Mouse (Mus musculus) lung, postnatal 0 days (tissue): ENCODE results near the gene Pkmyt1.
"Not testable (repeated sequence)": the region's sequence is repeated elsewhere in the genome, so short reads cannot be mapped to it uniquely, and the experiment has no call there.

Source experiments
- CTCF ChIP-seq: IDR thresholded peaks from 2 replicates; pipeline ENCODE4 v1.5.1; 2016; ENCODE audit warnings: antibody characterized with exemption, mild to moderate bottlenecking
- EP300 ChIP-seq: IDR thresholded peaks from 2 replicates; pipeline ENCODE4 v1.6.1; 2016; ENCODE audit warnings: antibody characterized with exemption, mild to moderate bottlenecking, control low read depth

DNA sequence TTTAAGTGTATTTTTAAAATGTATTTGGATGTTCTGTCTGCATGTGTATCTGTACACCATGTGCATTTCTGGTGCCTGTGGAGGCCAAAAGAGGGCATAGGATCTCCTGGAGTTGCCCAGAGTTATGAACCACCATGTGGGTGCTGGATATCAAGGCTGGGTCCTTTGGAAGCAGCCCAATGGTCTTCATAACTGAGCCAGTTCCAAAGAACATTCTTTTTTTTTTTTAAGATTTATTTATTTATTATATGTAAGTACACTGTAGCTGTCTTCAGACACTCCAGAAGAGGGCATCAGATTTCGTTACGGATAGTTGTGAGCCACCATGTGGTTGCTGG, 46.1 kb downstream of the Pkmyt1 start:
- TF ChIP-seq CTCF, EP300: not testable (repeated sequence)
